Mouse (Mus musculus) kidney, embryonic 15.5 days (tissue): ENCODE results near the gene Tctn3. TPM values are rescaled to one million over a fixed set of nuclear protein-coding genes. Genes with fewer than 3 reads are reported as not detected.
"Not testable (repeated sequence)": the region's sequence is repeated elsewhere in the genome, so short reads cannot be mapped to it uniquely, and the experiment has no call there.

Source experiments
- ATAC-seq: fragments of 200-750 bp; cut with Nextera tagmentation; replicated peaks from 2 replicates; pipeline ENCODE4 v1.8.0; 2017; ENCODE audit warnings: moderate TSS enrichment; ENCODE audit not compliant: low FRiP score
- H3K27ac ChIP-seq: fragments of 300-500 bp; sonication (generic); 2 replicates; pipeline ENCODE4 v1.5.1; 2015; ENCODE audit warnings: mild to moderate bottlenecking, inconsistent platforms
- H3K27me3 ChIP-seq: fragments of 300-500 bp; sonication (generic); 2 replicates; pipeline ENCODE4 v1.6.1; 2015; ENCODE audit warnings: inconsistent platforms
- H3K36me3 ChIP-seq: fragments of 300-500 bp; sonication (generic); 2 replicates; pipeline ENCODE4 v1.6.1; 2015; ENCODE audit warnings: inconsistent platforms
- H3K4me1 ChIP-seq: fragments of 300-500 bp; sonication (generic); 2 replicates; pipeline ENCODE4 v1.6.1; 2015; ENCODE audit warnings: inconsistent platforms
- H3K4me2 ChIP-seq: fragments of 300-500 bp; sonication (generic); 2 replicates; pipeline ENCODE4 v1.6.1; 2015; ENCODE audit warnings: moderate library complexity, mild to moderate bottlenecking, inconsistent platforms
- H3K4me3 ChIP-seq: fragments of 300-500 bp; sonication (generic); replicated peaks from 2 replicates; pipeline ENCODE4 v1.5.1; 2015; ENCODE audit warnings: mild to moderate bottlenecking, inconsistent platforms
- H3K9ac ChIP-seq: fragments of 300-500 bp; sonication (generic); 2 replicates; pipeline ENCODE4 v1.6.1; 2015; ENCODE audit warnings: mild to moderate bottlenecking, inconsistent platforms
- H3K9me3 ChIP-seq: fragments of 300-500 bp; sonication (generic); replicated peaks from 2 replicates; pipeline ENCODE4 v1.6.1; 2016; ENCODE audit warnings: inconsistent platforms
- WGBS: fragments of 180-500 bp; shearing (Covaris S2); methylation state at CpG from one replicate; pipeline ENCODE4 v1.1.7; 2015; ENCODE audit warnings: mixed read lengths; 5-methylcytosine and 5-hydroxymethylcytosine counted together
- polyA plus RNA-seq: library from polyadenylated mRNA; unstranded; fragments of >200 nt; fragmentation: Nextera tagmentation; extraction: Ambion mirVana; gene quantifications from 2 replicates; pipeline ENCODE4 v1.2.1, GENCODE M21; 2015

The Tctn3 gene
- polyA plus RNA-seq, 1 experiment from 2014 or later, result 12.3 TPM

DNA sequence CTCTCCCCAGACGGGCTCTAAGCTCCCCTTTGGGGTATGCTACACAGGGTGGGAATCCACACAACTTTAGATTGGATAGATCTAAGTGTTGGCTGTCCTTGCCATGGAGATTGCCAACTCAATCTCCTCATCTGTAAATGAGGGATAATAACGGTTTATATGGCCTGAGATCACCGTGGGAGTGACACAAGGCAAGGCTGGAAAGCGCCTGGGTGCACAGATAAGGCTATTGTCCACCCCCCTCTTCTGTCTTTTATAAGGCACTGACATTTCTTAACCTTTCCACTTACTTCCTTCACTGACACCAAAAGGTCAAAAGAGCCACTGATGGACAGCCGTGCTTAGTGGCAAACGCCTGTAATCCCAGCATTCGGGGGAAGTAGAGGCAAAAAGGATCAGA lies 25.1 kb downstream of the Tctn3 start:
- Histone ChIP-seq H3K9ac (no peak overlapping the region), H3K4me3 (peak overlapping the region; percentile 71), H3K27me3 (no peaks in the 10 kb centered on the region), H3K36me3 (peaks cover 11% of the 10 kb centered on the region), H3K4me1 (peaks cover 13% of the 10 kb centered on the region), H3K9me3 (no peaks in the 10 kb centered on the region), H3K27ac (no peak overlapping the region), H3K4me2 (peak overlapping the region; percentile 84)
- 61% methylated on average over 7 of the region's 7 CpGs for WGBS
- no peak for ATAC-seq

GRCm38 (mm10) chr19:40581662-40582061 lies 30.4 kb downstream of the Tctn3 start:
- no peak overlapping the region for H3K27ac ChIP-seq
- H3K36me3 ChIP-seq, result peaks cover 49% of the 10 kb centered on the region
- no peak overlapping the region for H3K4me2 ChIP-seq
- H3K4me1 ChIP-seq, result peaks cover under 1% of the 10 kb centered on the region
- ATAC-seq, result no peak
- 73% methylated on average over 5 of the region's 5 CpGs for WGBS
- no peak overlapping the region for H3K9ac ChIP-seq
- H3K9me3 ChIP-seq, result no peaks in the 10 kb centered on the region
- H3K4me3 ChIP-seq, result no peak overlapping the region
- H3K27me3 ChIP-seq, result no peaks in the 10 kb centered on the region

DNA sequence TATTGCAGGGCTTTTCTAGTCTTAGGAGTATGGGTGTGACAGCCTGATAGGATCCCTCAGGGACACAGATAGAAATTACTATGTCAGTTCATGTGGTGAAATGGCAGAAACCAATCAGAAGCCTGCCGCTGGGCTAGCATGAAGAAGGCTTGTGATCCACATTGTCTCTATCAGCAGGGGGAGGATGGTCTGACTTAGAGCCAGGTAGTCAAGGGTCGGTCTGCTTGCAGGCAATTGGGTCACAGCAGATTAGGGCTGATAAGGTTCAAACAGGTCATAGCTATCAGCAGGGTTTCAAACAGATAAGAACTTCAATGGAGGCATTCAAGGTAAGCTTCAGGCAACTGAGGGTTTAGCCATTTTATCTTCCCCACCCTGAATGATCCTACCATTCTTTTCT lies 31.1 kb downstream of the Tctn3 start:
- Histone ChIP-seq H3K27me3 (no peaks in the 10 kb centered on the region), H3K9me3 (no peaks in the 10 kb centered on the region), H3K36me3 (peaks cover 57% of the 10 kb centered on the region), H3K4me3 (no peak overlapping the region), H3K4me1 (no peaks in the 10 kb centered on the region), H3K4me2 (no peak overlapping the region), H3K9ac (no peak overlapping the region), H3K27ac (no peak overlapping the region)
- 91% methylated on average over 2 of the region's 2 CpGs for WGBS
- ATAC-seq, result no peak

DNA sequence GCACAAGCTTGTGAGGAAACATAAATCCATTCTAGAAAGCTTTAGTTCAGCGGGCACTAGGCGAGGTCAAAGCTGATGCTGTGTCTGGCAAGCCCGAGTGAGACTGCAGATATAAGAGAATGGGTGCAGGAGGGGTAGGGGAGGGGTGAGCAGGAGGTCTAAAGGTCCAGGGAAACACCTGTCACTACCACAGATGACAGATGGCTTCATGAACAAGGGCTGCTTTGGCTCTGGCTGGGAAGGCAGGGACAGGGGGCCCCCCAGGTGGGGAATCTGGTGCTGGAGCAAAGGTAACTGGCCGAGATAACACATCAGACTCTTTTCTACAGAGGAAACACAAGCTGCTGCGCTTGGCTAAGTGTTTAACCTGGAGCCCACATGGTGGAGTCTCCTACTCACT lies 36.6 kb downstream of the Tctn3 start:
- Histone ChIP-seq H3K9me3 (no peaks in the 10 kb centered on the region), H3K27me3 (no peaks in the 10 kb centered on the region), H3K36me3 (peaks cover 93% of the 10 kb centered on the region), H3K4me1 (no peaks in the 10 kb centered on the region), H3K4me3 (no peak overlapping the region), H3K27ac (no peak overlapping the region), H3K4me2 (no peak overlapping the region), H3K9ac (no peak overlapping the region)
- 70% methylated on average over 5 of the region's 5 CpGs for WGBS
- ATAC-seq, result no peak

GRCm38 (mm10) chr19:40570726-40571125 lies 41.3 kb downstream of the Tctn3 start:
- Histone ChIP-seq H3K27ac (no peak overlapping the region), H3K27me3 (no peaks in the 10 kb centered on the region), H3K9me3 (peaks cover 4% of the 10 kb centered on the region; the same call in 1 of the 2 replicates), H3K36me3 (peaks cover 97% of the 10 kb centered on the region), H3K9ac (no peak overlapping the region), H3K4me1 (no peaks in the 10 kb centered on the region), H3K4me2 (no peak overlapping the region), H3K4me3 (no peak overlapping the region)
- peak; percentile 54; the same call in 1 of the 2 replicates for ATAC-seq
- 85% methylated on average over 9 of the region's 9 CpGs for WGBS

GRCm38 (mm10) chr19:40567616-40568015 lies 44.4 kb downstream of the Tctn3 start:
- H3K4me1 ChIP-seq, result no peaks in the 10 kb centered on the region
- peaks cover 4% of the 10 kb centered on the region; the same call in 1 of the 2 replicates for H3K9me3 ChIP-seq
- ATAC-seq, result no peak
- no peak overlapping the region for H3K27ac ChIP-seq
- no peak overlapping the region for H3K4me3 ChIP-seq
- 90% methylated on average over 3 of the region's 3 CpGs for WGBS
- H3K36me3 ChIP-seq, result peaks cover 98% of the 10 kb centered on the region
- no peaks in the 10 kb centered on the region for H3K27me3 ChIP-seq
- H3K9ac ChIP-seq, result no peak overlapping the region
- H3K4me2 ChIP-seq, result no peak overlapping the region

GRCm38 (mm10) chr19:40563880-40564645 lies 48.0 kb downstream of the Tctn3 start:
- H3K27me3 ChIP-seq, result no peaks in the 10 kb centered on the region
- peaks cover 74% of the 10 kb centered on the region for H3K36me3 ChIP-seq
- no peak for ATAC-seq
- H3K4me1 ChIP-seq, result no peaks in the 10 kb centered on the region
- no peak overlapping the region for H3K27ac ChIP-seq
- H3K4me2 ChIP-seq, result no peak overlapping the region
- H3K9me3 ChIP-seq, result no peaks in the 10 kb centered on the region
- no peak overlapping the region for H3K4me3 ChIP-seq
- no peak overlapping the region for H3K9ac ChIP-seq
- WGBS, result 89% methylated on average over 10 of the region's 10 CpGs

DNA sequence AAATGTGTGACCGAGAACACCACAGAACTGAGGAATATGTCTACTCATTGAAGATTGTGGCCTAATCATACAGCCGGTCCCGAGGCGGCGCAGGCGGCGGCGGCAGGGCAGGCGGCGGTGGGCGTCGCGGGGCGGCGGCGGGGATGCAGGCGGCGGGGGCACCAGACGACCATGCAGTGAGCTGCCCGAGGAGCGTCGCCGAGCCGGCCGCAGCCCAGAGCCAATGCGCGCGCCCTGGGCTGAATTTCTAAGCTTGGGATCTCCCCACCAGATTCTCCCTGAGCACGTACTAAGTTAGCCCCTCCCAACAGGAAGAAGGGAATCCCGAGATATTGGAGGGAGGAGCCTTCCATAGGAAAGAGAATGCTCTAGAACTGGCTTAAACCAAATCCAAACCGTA lies 50.5 kb downstream of the Tctn3 start:
- H3K4me2 ChIP-seq, H3K27ac ChIP-seq, H3K27me3 ChIP-seq, H3K9me3 ChIP-seq, H3K4me3 ChIP-seq, H3K4me1 ChIP-seq, H3K9ac ChIP-seq: not testable (repeated sequence)
- WGBS, result 85% methylated on average over 13 of the region's 31 CpGs
- ATAC-seq, result 0 out of 2 replicates have a peak, but pooled peaks have one; percentile 46
- peaks cover 65% of the 10 kb centered on the region for H3K36me3 ChIP-seq

DNA sequence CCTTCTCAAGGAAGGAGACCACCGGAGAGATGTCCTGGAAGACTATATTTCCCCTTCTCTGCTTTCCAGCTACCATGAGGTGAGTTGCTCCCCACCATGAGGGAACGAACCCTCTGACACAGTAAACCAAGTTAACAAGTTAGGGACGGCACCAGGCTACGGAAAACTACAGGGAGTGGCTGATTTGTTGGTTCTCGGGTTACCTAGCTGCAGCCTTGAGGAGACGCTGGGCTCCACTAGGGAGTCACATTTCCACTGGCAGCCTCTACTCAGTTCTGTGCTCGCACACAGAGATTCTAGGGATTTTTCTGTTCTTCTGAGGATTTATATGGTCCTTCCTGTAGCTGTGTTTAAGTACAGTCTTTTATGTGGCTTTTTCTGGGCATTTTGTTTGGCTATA lies 56.0 kb downstream of the Tctn3 start:
- H3K9ac ChIP-seq, result no peak overlapping the region
- no peaks in the 10 kb centered on the region for H3K9me3 ChIP-seq
- H3K4me1 ChIP-seq, result peaks cover 9% of the 10 kb centered on the region; the same call in 1 of the 2 replicates
- no peak overlapping the region for H3K4me2 ChIP-seq
- peak; percentile 72 for ATAC-seq
- peaks cover 63% of the 10 kb centered on the region for H3K36me3 ChIP-seq
- WGBS, result 35% methylated on average over 7 of the region's 7 CpGs
- no peak overlapping the region for H3K27ac ChIP-seq
- H3K4me3 ChIP-seq, result no peak overlapping the region
- no peaks in the 10 kb centered on the region for H3K27me3 ChIP-seq

GRCm38 (mm10) chr19:40555136-40555535 lies 56.9 kb downstream of the Tctn3 start:
- H3K27me3 ChIP-seq, result no peaks in the 10 kb centered on the region
- H3K9ac ChIP-seq, result no peak overlapping the region
- no peak overlapping the region for H3K4me3 ChIP-seq
- no peaks in the 10 kb centered on the region for H3K9me3 ChIP-seq
- H3K4me2 ChIP-seq, result no peak overlapping the region
- 91% methylated on average over 8 of the region's 8 CpGs for WGBS
- ATAC-seq, result no peak
- H3K36me3 ChIP-seq, result peaks cover 71% of the 10 kb centered on the region
- H3K27ac ChIP-seq, result no peak overlapping the region
- H3K4me1 ChIP-seq, result peaks cover 14% of the 10 kb centered on the region; the same call in 1 of the 2 replicates

GRCm38 (mm10) chr19:40554343-40554742 lies 57.7 kb downstream of the Tctn3 start:
- Histone ChIP-seq H3K4me1 (peaks cover 20% of the 10 kb centered on the region), H3K27me3 (no peaks in the 10 kb centered on the region), H3K9me3 (no peaks in the 10 kb centered on the region), H3K4me3 (no peak overlapping the region), H3K9ac (no peak overlapping the region), H3K27ac (no peak overlapping the region), H3K36me3 (peaks cover 71% of the 10 kb centered on the region), H3K4me2 (no peak overlapping the region)
- 66% methylated on average over 11 of the region's 11 CpGs for WGBS
- no peak for ATAC-seq

- ATAC-seq, result no peak
- 61% methylated on average over 6 of the region's 6 CpGs for WGBS
- H3K27me3 ChIP-seq, result no peaks in the 10 kb centered on the region
- no peak overlapping the region for H3K4me2 ChIP-seq
- peaks cover 25% of the 10 kb centered on the region for H3K4me1 ChIP-seq
- no peak overlapping the region for H3K9ac ChIP-seq
- H3K4me3 ChIP-seq, result no peak overlapping the region
- H3K27ac ChIP-seq, result no peak overlapping the region
- no peaks in the 10 kb centered on the region for H3K9me3 ChIP-seq
- peaks cover 71% of the 10 kb centered on the region for H3K36me3 ChIP-seq
These were observed 58.2 kb downstream of the Tctn3 start for GRCm38 (mm10) chr19:40553849-40554248.
